Mouse (Mus musculus): Measurements from ENCODE around the gene Zfp651.

GRCm38 (mm10) chr9:121772412-121772811 lies 13.3 kb downstream of the Zfp651 start:
- no peak for TF ChIP-seq CTCF (IDR thresholded peaks at IDR 0.05)
- TF ChIP-seq EP300 (IDR thresholded peaks at IDR 0.05) = no peak
